Mouse (Mus musculus): ENCODE measurements at regions not wholly inside any gene's neighbourhood (a gene's known extent, or its start where the extent isn't known, plus 50 kb on each side); places are given as distances from the start of the nearest gene placed in this dataset.

DNA sequence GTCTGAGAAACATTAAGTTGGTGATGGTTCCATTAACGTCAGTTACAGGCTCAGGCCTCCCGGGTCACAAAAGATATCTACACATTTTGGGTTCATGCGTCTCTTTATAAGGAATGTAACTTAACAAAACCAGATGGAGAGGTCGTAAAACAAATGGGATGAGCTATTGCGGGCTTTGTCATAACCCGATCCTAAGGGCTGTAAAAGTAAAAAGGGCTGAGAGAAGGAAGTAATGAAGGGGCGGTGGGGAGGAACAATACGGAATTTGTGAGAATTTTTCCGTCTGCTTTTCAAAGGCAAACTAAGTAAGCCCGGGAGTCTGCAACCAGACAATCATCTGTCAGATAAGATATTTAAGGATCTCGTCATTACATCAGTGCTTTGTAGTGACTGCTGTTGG is 152.1 kb upstream of the Frmd6 start:
- DNase-seq, result no peak

DNA sequence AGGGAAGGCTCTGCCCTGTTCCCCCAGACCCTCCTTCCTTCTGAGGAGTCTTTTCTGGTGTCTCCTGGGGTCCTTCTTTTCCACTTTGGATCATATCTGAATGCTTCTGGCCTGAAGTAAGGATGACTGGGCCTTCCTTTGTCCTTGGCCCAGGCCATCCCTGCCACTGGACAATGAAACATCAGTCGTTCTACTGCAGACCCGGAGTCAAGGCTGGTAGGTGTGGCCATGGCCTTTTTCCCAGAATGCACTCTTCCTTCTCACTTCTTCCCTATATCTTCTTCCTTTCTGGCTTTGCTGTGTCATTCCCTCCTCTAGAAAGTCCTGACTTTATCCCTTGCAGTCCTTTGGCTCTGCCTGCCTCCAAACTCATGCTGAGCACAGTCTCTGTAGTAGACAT is 151.2 kb upstream of the Frmd6 start:
- no peak for DNase-seq

- DNase-seq, result no peak
Measured at GRCm38 (mm10) chr12:70675846-70676245, 149.5 kb upstream of the Frmd6 start.

DNA sequence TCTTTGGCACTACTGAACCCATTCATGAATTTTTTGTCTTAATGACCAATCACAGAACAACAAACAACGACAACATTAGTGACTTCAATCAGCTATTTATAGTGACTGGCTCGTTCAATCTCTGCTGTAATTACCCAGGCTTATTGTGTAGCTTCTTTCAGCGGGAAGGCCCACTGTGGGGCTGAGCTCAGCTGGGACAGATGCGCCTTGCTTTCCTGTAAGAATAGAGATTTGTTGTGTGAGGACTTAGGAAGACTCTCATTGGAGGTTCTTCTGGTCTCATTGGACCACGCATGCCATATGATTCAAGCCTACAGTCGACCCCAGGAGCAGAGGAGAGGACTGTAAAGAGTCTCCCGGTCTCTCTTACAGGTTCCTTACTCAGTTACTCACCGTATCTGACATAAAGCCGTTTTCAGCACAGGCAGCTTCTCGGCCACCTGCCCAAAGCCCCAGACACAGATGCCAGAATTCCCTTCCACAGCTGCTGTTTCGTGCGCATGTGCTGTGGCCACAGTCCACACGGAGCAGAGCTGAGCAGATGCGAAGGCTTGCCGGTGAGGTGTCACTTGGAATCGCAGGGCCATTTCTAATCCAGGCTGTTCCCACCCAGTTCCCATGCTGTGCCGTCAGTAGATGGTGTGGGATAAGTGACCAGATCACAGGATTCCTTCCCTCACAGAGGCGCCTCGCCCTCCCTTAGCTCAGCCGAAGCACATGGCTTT is 145.5 kb upstream of the Frmd6 start:
- DNase-seq, result no peak

DNA sequence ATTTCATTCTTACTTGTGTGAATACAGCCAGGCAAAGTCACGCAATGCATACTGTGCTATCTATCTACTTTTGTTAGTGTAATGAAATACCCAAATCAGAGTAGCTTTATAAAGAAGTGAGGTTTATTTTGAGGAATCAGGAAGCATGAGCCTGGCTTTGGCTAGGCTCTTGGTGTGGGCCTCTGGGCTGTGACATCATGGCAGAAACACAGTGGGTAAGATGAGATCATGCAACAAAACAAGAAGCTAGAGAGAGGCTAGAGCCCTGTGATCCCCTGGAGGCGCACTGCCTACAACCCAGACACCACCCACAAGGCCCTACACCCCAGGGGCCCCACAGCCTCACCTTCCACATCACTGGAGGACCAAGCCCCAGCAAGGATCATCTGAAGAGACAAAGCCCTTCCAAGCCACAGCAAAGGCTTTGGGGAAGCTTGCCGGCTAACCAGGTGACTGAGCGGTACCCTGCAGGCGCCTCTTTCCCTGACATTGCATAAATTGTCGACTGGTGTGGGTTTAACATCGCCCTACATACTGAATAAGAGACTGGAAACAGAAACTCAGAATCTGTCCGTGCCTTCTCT is 143.8 kb upstream of the Frmd6 start:
- DNase-seq, result no peak

GRCm38 (mm10) chr12:70684354-70684753 is 141.0 kb upstream of the Frmd6 start:
- no peak for DNase-seq

DNA sequence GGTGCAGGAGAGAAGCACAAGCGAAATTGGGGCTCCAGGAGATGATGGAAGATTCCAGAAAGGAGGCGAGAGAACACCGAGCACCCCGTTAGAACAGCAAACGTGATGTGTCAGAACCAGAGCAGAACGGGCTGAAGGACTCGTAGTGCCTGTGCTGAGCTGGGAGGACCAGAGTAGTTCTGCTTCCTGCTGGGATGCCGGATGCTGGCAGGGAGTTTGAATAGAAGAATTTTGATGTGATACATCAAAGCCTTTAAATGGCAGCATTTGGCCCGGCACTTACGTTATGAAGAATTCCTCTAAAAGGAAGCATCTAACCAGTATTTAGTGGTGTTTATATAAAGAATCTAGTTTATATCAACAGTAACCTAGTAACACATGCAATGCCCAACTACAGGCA is 139.9 kb upstream of the Frmd6 start:
- DNase-seq, result peak in 1 of 2 experiments; percentile 22

GRCm38 (mm10) chr12:70686337-70686736 is 139.0 kb upstream of the Frmd6 start:
- DNase-seq, result peak; percentile 24 to 68

DNA sequence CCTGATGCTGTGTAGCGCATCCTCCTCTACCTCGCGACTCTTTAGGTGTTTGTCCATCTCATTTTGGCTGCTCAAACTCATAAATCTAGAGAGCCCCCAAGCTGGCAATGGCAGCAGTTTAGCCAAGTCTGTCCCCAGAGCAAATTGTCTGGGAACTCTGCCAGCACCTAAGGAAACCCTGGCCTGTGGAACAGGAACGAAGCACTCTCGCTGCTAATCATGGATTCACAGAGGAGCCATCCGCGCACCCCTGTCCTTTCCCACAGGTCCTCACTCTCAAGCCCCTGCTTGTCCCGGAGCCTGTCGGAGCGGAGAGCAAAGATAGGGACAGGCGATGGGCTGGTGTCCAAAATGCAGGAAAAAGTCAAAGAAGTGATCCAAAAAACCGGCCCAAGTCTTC is 138.3 kb upstream of the Frmd6 start:
- peak in 1 of 2 experiments; percentile 33 for DNase-seq

DNA sequence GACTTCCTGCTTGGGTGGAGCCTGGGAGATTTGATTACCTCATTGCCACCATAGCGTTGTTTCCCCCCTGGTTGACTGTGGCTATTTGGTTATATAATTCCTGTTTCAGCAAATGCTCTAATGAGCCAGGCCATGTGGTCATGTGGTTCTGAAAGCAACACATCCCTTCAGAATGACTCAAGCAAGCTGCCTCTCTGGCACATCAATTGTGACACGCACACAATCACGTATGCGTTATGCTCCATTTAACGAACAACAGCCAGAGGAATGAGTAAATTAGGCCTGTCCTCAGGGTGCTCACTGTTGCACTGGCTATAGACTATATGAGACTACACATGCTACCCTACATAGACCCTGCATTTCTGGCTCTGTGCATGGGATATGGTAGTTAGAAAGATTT is 130.2 kb upstream of the Frmd6 start:
- no peak for DNase-seq

GRCm38 (mm10) chr12:70696256-70696655 is 129.1 kb upstream of the Frmd6 start:
- no peak for DNase-seq

- DNase-seq, result no peak
Measured at GRCm38 (mm10) chr12:70698466-70698865, 126.8 kb upstream of the Frmd6 start.

DNA sequence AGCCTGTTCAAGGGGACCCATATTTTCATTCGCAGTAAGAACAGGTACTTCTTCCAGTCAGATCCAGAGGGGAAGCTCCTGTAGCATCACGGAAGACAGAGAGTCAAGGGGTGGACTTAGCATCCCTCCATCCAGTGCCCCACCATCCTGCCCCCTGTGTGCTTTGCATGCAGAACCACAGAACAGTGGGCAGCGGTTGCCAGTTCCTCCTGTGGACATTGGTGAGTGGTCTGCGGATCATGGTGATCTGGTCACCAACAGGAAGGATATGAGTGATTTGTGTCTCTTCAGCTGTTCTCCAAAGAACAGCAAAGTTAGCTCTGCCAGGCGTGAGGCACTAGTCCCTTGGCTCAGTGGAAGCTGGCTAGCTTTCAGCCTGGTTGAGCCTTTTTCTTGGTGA is 122.8 kb upstream of the Frmd6 start:
- no peak for DNase-seq

DNA sequence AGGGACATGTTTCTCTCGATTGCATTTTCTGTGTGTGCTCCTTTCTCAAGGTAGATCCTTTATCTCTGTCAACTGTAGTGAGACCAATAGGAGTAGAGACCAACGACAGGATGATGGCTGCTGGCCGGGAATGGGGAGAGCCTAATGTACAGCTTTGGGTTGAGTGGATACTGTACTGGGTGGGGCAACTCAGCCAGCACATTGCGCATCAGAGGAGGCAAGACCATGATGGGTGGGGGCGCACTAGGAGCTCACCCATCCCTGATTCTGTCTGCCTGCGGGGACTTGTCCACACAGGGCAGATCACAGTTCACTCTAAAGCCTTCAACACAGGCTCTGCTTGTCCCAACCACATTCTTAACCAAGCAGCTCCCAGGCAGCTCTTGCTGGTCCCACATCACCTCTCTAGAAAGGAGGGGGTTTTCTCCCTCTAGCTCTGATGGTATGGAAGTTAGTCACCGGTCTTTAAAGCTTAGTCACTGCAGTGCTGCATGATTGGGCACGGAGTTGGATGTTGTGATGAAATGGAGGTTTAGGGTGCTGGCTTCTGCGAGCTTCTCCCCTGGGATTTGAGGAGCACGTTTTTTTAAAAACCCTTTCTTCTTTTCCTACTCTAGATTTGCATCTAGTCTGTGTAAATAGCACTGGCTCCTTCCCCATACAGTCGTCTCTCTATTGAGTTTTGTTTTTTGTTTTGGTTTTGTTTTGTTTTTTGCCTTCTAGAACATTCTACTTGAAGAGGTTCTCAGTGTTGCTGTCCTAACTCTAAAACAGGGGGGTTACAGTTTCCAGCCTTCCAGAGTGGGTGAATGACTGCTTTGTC is 118.3 kb upstream of the Frmd6 start:
- DNase-seq, result no peak

GRCm38 (mm10) chr12:70707629-70708289 is 117.6 kb upstream of the Frmd6 start:
- DNase-seq, result peak; percentile 52 to 67

DNA sequence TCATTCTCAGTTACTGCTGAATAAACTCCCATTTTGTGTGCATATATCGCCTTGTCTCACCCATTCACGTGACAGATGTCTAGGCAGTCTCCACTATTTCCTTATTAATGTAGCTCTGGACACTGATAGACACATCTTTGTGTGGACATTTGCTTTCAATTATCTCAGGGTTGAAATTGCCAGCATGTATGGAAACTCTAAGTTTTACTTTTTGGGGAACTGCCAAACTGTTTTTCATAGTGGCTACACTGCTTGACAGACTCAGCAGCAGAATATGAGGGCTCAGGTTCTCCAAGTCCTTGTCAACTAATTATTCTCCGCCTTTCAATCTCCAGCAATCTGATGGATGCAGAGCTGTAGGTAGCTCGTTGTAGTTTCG is 117.0 kb upstream of the Frmd6 start:
- no peak for DNase-seq

DNA sequence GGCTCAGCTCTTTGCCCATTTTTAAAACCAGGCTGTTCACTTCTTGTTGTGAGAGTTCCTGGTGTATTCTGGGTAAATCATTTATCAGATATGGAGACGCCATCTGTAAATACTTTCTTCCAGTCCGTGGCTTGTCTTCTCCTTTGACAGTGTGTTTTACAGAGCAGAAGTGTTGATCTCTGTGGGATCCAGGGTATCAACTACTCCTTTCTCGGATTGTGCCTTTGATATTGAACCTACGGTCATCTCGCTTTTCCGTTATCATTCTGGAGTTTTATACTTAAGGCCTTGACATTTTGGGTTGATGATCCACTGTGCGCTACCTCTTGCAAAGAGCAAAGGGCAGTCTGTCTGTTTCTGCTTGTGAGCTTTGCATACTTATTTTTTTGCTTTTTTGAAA is 115.0 kb upstream of the Frmd6 start:
- DNase-seq, result no peak

- no peak for DNase-seq
Measured at GRCm38 (mm10) chr12:70711030-70711429, 114.3 kb upstream of the Frmd6 start.

GRCm38 (mm10) chr12:70712322-70713024 is 112.8 kb upstream of the Frmd6 start:
- peak in 1 of 2 experiments; percentile 23 for DNase-seq

DNA sequence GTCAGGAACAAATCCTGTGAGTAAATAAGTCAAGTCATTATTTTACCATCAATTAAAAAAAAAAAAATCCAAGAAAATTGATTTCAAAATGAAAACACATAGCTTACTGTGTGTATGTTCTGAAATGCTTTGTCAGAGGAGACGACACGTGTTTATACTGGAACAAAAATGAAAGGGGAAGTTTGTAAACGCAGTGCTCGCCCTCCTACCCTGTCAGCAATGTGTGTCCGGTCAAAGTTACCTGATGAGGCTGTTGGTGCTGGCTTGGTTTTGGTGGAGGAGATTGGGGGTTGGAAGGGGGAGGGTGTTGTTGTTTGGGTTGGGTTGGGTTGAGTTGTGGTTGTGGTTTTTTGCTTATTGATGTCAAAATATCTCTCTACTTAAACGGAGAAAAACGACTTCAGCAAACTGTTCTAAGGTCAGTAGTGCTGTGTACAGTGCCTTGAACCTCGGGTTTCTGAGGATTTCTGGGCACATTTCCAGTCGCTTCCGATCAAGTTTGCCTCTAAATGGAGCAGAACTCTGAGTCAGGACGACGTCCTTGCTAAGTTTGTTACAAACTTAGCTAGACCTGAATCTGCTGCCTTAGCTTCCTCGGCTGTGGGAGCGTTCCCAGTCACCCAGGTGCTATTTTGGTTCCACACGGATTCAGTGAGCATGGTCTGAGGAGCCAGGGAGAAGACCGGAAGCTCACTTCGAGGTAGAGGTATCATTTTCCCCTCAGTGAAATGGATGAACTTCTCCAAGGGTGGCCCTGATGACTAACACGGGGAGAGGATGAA is 111.6 kb upstream of the Frmd6 start:
- DNase-seq, result no peak

- peak in 1 of 2 experiments; percentile 51 for DNase-seq
Measured at GRCm38 (mm10) chr12:70714281-70714679, 111.0 kb upstream of the Frmd6 start.

- DNase-seq, result no peak
Measured at GRCm38 (mm10) chr12:70715836-70716235, 109.5 kb upstream of the Frmd6 start.

Measured in lung, adult 18-20 months (tissue).